Mouse (Mus musculus) bone marrow, adult 2 months (tissue): ENCODE data around the gene Fbxl13.

Source experiments
- CTCF ChIP-seq: fragments of 200-500 bp; IDR thresholded peaks from 2 replicates; pipeline ENCODE4 v1.5.1; 2011; ENCODE audit warnings: low read length, control low read depth; ENCODE audit not compliant: control insufficient read depth, insufficient read depth
- POLR2A ChIP-seq: fragments of 200-500 bp; IDR thresholded peaks from 2 replicates; pipeline ENCODE4 v1.6.1; 2011; ENCODE audit warnings: low read depth, mild to moderate bottlenecking, control low read depth, low read length, borderline replicate concordance; ENCODE audit not compliant: control insufficient read depth

DNA sequence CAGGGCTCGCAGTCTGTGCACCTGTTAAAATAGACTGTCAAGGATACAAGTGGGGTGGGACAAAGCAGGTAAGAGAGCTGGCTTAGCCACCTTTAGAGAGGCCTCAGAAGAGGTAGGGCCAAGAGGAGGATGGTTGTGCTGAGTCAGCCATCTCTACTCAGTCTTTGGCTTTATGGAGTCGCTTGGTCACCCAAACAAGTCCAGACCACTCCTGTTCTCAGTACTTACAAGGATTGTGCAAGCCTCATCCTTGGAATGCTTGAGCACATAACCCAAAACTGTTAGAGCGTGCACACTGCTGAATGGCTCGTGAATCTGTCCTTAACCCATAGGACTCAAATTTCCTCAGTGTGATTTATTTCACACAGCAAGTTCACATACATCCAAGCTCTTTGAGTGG is 91.7 kb downstream of the Fbxl13 start:
- TF ChIP-seq CTCF (no peak), POLR2A (no peak)
